Mouse (Mus musculus) frontal cortex, adult 2 months (tissue): ENCODE data around the gene Dnah1. TPM values are rescaled to one million over a fixed set of nuclear protein-coding genes. Genes with fewer than 3 reads are reported as not detected.
A peak's percentile ranks its signal among the peaks of the same experiment; 100 is the strongest.

Experiments used
- DNase-seq, 2 experiments: peaks; one replicate each; pipeline ENCODE4 v3.0.0; 2022; ENCODE audit warnings: low spot score in 1 of 2; ENCODE audit errors: extremely low spot score in 1 of 2
- polyA plus RNA-seq: library from polyadenylated mRNA; depleted of rRNA; stranded (reverse); fragments of >200 nt; gene quantifications from 2 replicates; pipeline ENCODE4 v1.2.3, GENCODE M21; 2012

The Dnah1 gene
- polyA plus RNA-seq, 1 experiment = 6.1 TPM

GRCm38 (mm10) chr14:31240528-31240927 lies 83.2 kb downstream of the Dnah1 start:
- no peak for DNase-seq

- DNase-seq = no peak
These were observed 86.4 kb downstream of the Dnah1 start for GRCm38 (mm10) chr14:31237101-31237882.

- peak; percentile 49 to 95 for DNase-seq
These were observed 89.6 kb downstream of the Dnah1 start for GRCm38 (mm10) chr14:31233996-31234591.

GRCm38 (mm10) chr14:31233070-31233995 lies 90.4 kb downstream of the Dnah1 start:
- no peak for DNase-seq

GRCm38 (mm10) chr14:31232404-31233069 lies 91.2 kb downstream of the Dnah1 start:
- DNase-seq = no peak

GRCm38 (mm10) chr14:31230442-31230841 lies 93.3 kb downstream of the Dnah1 start:
- DNase-seq = no peak

- no peak for DNase-seq
These were observed 95.5 kb downstream of the Dnah1 start for GRCm38 (mm10) chr14:31228234-31228633.

GRCm38 (mm10) chr14:31226978-31227377 lies 96.7 kb downstream of the Dnah1 start:
- DNase-seq = peak in 1 of 2 experiments; percentile 66

- no peak for DNase-seq
These were observed 106.0 kb downstream of the Dnah1 start, which contains the start of gene Sema3g for GRCm38 (mm10) chr14:31217666-31218065. TSS of gene Sema3g (plus strand) at chr14:31217860.

- DNase-seq = no peak
These were observed 106.8 kb downstream of the Dnah1 start, which contains the start of gene Nisch for GRCm38 (mm10) chr14:31216846-31217245. TSS of gene Nisch (minus strand) at chr14:31216946.

- DNase-seq = peak in 1 of 2 experiments; percentile 81
These were observed 108.3 kb downstream of the Dnah1 start for GRCm38 (mm10) chr14:31215157-31216002.

GRCm38 (mm10) chr14:31214684-31215083 lies 109.0 kb downstream of the Dnah1 start:
- DNase-seq = no peak

GRCm38 (mm10) chr14:31213868-31214267 lies 109.8 kb downstream of the Dnah1 start:
- DNase-seq = no peak

GRCm38 (mm10) chr14:31212499-31212898 lies 111.2 kb downstream of the Dnah1 start:
- no peak for DNase-seq

GRCm38 (mm10) chr14:31211854-31212253 lies 111.8 kb downstream of the Dnah1 start:
- no peak for DNase-seq
